Mouse (Mus musculus) lung, adult 2 months (tissue): ENCODE measurements around the gene Pde10a. TPM values are rescaled to one million over a fixed set of nuclear protein-coding genes. Genes with fewer than 3 reads are reported as not detected.

ENCODE experiments used
- DNase-seq: peaks from one replicate; pipeline ENCODE4 v3.0.0; 2022
- H3K4me1 ChIP-seq: fragments of 200-500 bp; 2 replicates; pipeline ENCODE4 v1.6.1; 2011; ENCODE audit warnings: low read length; ENCODE audit not compliant: control insufficient read depth, insufficient read depth
- H3K4me3 ChIP-seq: fragments of 200-500 bp; replicated peaks from 2 replicates; pipeline ENCODE3; 2011; ENCODE audit warnings: low read depth, mild to moderate bottlenecking, control low read depth, low read length; ENCODE audit errors: extremely low read depth
- CTCF ChIP-seq: fragments of 200-500 bp; IDR thresholded peaks from 2 replicates; pipeline ENCODE4 v1.5.1; 2011; ENCODE audit warnings: mild to moderate bottlenecking, low read length, control low read depth; ENCODE audit not compliant: insufficient read depth
- POLR2A ChIP-seq: fragments of 200-500 bp; IDR thresholded peaks from 2 replicates; pipeline ENCODE4 v1.6.1; 2011; ENCODE audit warnings: low read depth, mild to moderate bottlenecking, control low read depth, low read length, borderline replicate concordance; ENCODE audit errors: extremely low read depth
- WGBS: fragments of 180-500 bp; shearing (Covaris S2); methylation state at CpG from one replicate; pipeline ENCODE4 v1.1.7; 2018; 5-methylcytosine and 5-hydroxymethylcytosine counted together
- polyA plus RNA-seq: library from polyadenylated mRNA; depleted of rRNA; stranded (reverse); fragments of >200 nt; gene quantifications from 2 replicates; pipeline ENCODE4 v1.2.3, GENCODE M21; 2012

Gene Pde10a
- polyA plus RNA-seq, 1 experiment, result 0.62 TPM

GRCm38 (mm10) chr17:8858636-8859421 lies 333.7 kb downstream of the Pde10a start:
- no peak overlapping the region for H3K4me3 ChIP-seq
- DNase-seq, result no peak
- H3K4me1 ChIP-seq, result no peaks in the 10 kb centered on the region; the same call in 1 of the 2 replicates
- WGBS, result 63% methylated on average over 23 of the region's 23 CpGs
- TF ChIP-seq POLR2A (no peak), CTCF (no peak)

GRCm38 (mm10) chr17:8859489-8859888 lies 334.3 kb downstream of the Pde10a start:
- Histone ChIP-seq H3K4me1 (no peaks in the 10 kb centered on the region; the same call in 1 of the 2 replicates), H3K4me3 (no peak overlapping the region)
- TF ChIP-seq POLR2A, result no peak
- no peak for TF ChIP-seq CTCF
- 23% methylated on average over 4 of the region's 4 CpGs for WGBS
- no peak for DNase-seq

GRCm38 (mm10) chr17:8864638-8865497 lies 339.7 kb downstream of the Pde10a start:
- Histone ChIP-seq H3K4me1 (no peaks in the 10 kb centered on the region), H3K4me3 (no peak overlapping the region)
- TF ChIP-seq CTCF, result no peak
- no peak for TF ChIP-seq POLR2A
- WGBS, result 42% methylated on average over 8 of the region's 8 CpGs
- peak; percentile 13 for DNase-seq

DNA sequence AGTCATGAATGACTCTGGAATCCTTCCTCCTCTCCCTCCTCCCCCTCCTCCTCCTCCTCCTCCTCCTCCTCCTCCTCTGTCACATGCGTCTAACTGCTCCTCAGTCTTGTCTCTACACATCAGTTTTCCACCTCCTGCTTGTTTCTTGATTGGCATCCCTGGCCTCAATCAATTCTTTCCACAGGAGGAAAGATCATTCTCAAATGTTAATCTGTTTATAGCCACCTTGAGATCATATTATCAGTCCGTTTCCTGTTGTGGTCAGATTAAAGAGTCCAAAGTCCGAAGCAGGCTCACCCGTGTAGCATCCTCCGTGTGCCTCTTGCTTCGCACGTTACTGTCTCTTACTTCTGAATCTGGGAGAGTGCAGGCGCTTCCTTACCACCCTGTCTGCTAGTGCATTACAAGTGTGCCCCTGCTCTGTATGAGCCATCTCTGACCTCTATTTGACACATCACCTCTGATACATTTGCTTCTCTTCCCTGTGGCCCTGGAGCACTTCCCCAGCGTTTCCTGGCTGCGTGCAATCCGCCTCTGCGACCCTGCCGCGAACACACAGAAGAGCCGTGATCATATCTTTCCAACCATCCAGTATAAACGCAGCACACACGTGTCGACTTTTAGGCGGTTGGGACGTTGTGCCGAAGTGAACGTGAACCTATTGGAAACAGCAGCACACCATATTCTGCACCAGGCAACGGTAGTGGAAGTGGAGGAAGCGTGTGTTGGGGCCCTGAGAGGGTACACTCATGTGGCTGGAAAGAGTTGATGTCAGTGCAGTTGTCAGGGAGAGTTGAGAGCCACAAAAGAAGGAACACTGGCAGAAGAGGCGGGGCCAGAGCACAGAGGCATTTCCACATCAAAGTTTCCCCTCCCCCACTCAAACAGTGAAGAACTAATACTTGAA lies 342.4 kb downstream of the Pde10a start:
- DNase-seq, result no peak
- TF ChIP-seq CTCF (no peak), POLR2A (no peak)
- no peak overlapping the region for H3K4me3 ChIP-seq
- 44% methylated on average over 25 of the region's 25 CpGs for WGBS
- H3K4me1 ChIP-seq, result peaks cover 3% of the 10 kb centered on the region; the same call in 1 of the 2 replicates

GRCm38 (mm10) chr17:8869287-8869686 lies 344.1 kb downstream of the Pde10a start:
- Histone ChIP-seq H3K4me1 (peaks cover 3% of the 10 kb centered on the region; the same call in 1 of the 2 replicates), H3K4me3 (no peak overlapping the region)
- 89% methylated on average over 10 of the region's 10 CpGs for WGBS
- DNase-seq, result no peak
- TF ChIP-seq POLR2A (no peak), CTCF (no peak)

- H3K4me3 ChIP-seq, result no peak overlapping the region
- TF ChIP-seq POLR2A (no peak), CTCF (no peak)
- WGBS, result 68% methylated on average over 7 of the region's 7 CpGs
- no peak for DNase-seq
- H3K4me1 ChIP-seq, result peaks cover 3% of the 10 kb centered on the region; the same call in 1 of the 2 replicates
Measured at GRCm38 (mm10) chr17:8870848-8871247, 345.7 kb downstream of the Pde10a start.

DNA sequence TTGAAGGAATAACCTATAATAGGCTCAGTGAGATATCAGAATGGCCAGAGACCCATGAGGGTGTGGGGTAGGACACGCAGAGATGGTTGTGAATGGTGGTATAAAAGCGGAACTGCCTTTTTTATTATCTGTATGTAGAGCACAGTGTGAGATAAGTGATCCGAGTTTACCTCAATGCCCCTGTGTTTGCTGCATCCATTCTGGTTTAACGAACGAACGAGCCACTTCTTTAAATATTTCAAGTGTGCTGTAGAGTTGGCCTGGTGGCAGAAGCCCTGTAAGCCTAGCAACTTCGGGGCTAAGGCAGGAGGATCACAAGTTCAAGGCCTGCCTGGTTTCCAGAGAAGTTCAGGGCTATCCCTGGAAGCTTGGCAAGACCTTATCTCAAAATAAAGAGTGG lies 346.2 kb downstream of the Pde10a start:
- 69% methylated on average over 7 of the region's 7 CpGs for WGBS

GRCm38 (mm10) chr17:8871997-8872593 lies 346.9 kb downstream of the Pde10a start:
- TF ChIP-seq CTCF, result no peak
- TF ChIP-seq POLR2A, result no peak
- WGBS, result 17% methylated on average over 12 of the region's 12 CpGs
- Histone ChIP-seq H3K4me1 (peaks cover 3% of the 10 kb centered on the region; the same call in 1 of the 2 replicates), H3K4me3 (peak overlapping the region; percentile 11)
- DNase-seq, result peak; percentile 12

More for the DNA sequence above, 346.2 kb downstream of the Pde10a start:
- no peak for TF ChIP-seq POLR2A
- no peak for TF ChIP-seq CTCF
- Histone ChIP-seq H3K4me3 (no peak overlapping the region), H3K4me1 (peaks cover 3% of the 10 kb centered on the region; the same call in 1 of the 2 replicates)
- DNase-seq, result no peak

DNA sequence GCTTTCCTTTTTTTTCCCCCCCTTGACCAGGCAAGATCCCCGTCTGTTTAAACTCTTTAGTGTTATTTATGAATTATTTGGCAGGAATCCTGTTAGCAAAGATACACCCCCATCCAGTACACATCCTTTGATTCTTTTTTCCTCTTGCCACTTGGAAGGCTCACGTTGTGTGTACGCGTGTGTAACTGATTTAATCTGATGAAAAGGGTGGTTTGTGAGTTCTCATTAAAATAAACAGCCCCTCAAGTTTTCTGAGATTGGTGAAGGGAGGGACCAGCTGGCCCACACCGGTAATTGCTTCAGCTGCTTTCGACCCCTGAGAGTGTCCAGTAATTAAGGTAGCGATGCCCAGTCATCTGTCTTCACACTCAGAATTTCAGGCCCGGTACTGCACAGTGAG lies 347.4 kb downstream of the Pde10a start:
- no peak for DNase-seq
- Histone ChIP-seq H3K4me3 (no peak overlapping the region), H3K4me1 (peaks cover 3% of the 10 kb centered on the region; the same call in 1 of the 2 replicates)
- no peak for TF ChIP-seq CTCF
- TF ChIP-seq POLR2A, result no peak
- WGBS, result 36% methylated on average over 8 of the region's 8 CpGs
